Mouse (Mus musculus): ENCODE data around the gene 1600014C10Rik.

1600014C10Rik gene

DNA sequence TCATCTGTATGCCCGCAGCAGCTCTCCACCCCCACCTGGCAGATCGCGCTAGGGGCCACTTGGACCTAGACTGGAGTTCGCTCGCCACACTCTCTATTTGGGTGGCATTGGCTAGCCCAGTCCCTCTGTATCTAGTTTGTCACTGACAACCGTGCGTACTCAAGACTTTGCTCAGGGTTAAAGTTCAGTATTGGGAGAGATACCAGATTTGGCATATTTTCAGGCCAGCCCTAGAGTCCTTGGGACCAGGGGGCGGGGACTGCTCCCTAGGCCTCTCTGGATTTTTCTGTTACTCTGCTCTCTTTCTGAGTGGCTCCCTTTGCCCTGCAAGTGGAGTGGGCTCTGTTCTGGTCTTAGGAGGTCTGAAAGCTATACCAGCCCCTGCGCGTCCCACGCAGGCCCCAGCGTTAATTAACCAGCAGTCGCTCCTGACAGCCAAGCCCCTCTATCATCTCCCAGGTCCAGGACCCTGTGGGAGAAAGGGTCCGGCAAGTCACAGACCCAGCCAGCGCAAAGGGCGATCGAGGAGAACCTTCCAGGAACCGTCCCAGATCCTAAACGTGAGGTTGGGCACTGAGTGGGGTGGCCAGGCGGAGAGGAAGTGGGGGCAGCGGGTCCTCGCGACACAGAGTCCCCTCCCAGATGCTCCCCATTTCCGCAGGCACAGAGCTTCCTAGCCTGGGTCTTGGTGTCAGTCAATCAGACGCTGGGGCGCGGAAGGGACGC, at the start of gene 1600014C10Rik:
Gene 1600014C10Rik, plus strand, starts transcription at position 256 of the 726 bp plus-strand sequence.
- WGBS: 6% methylated on average over 28 of the region's 28 CpGs

- WGBS: 94% methylated on average over 5 of the region's 5 CpGs
These were observed 48.5 kb upstream of the 1600014C10Rik start for GRCm38 (mm10) chr7:38134471-38134870.

- 25% methylated on average over 9 of the region's 9 CpGs for WGBS
These were observed 42.7 kb upstream of the 1600014C10Rik start for GRCm38 (mm10) chr7:38140324-38140723.

DNA sequence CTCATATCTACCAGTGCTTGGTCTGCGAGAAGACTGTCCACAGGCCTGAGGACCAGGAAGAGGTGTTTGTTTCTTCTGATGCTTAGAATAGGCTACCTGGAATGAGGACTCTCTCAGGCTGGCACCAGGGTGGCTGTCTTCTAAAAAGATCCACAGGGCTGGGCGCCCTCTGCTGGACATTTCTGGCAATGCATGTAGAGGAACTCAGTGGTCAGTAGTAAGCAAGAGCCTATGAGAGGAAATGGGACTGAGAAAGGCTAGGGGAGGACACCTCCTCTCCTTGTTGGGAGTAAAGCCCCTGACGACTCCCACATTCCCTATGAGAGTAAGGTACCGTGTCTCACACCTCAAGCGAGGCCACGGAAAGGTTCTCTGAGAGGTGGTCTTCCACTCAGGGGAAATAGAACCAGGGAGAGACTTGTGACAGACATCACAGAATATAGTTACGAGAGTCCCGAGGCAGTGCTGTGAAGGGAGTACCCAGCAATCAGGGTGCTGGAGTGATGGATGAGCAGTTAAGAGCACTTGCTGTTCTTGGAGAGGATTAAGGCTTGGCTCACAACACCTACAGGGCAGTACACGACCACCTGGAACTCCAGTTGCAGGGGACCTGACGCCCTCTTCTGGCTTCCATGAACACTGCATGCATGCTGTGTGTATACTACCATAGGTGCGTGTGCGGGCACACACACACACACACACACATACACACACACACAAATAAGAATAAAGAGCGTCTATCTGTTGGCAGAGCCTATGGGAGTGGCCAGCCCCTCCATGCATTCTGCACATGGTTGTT, 41.1 kb upstream of the 1600014C10Rik start:
- 63% methylated on average over 13 of the region's 13 CpGs for WGBS

GRCm38 (mm10) chr7:38147477-38147876, 35.5 kb upstream of the 1600014C10Rik start:
- 89% methylated on average over 6 of the region's 6 CpGs for WGBS

- WGBS: 48% methylated on average over 13 of the region's 14 CpGs
These were observed 31.2 kb upstream of the 1600014C10Rik start for GRCm38 (mm10) chr7:38151706-38152312.

- WGBS: 96% methylated on average over 3 of the region's 3 CpGs
These were observed 30.4 kb upstream of the 1600014C10Rik start for GRCm38 (mm10) chr7:38152571-38152970.

GRCm38 (mm10) chr7:38155829-38156228, 27.2 kb upstream of the 1600014C10Rik start:
- 84% methylated on average over 5 of the region's 5 CpGs for WGBS

DNA sequence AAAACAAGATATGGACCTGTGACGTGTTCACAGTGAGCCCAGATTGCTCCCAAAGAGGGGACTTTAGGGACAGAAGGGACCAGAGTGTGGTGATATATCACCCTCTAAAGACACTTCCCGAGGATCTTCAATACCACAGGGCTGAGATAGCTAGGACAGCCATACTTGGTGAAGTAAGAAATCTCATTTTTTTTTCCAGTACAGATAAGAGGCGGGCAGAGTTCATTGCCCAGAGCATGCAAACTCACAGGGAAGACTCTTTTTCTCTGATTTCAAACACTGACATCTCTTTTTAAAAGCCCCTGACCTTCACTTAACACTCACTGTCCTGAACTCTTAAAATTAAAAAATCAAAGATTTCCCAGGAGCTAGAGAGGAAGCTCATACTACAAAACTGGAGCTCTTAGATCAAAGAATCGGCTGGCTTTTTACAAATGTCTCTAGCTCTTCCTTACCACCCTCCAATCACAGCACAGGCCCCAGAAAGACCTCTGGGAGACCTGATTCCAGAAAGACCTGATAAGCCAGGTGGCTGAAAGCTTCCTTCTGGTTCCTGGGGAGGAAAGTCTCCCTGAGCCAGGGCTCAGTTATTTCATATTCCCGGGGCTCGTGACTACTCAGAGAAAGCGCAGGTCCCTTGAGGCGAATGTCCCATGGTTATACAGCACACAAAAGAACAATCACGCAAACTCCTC, 24.1 kb upstream of the 1600014C10Rik start:
- WGBS: 93% methylated on average over 9 of the region's 9 CpGs

DNA sequence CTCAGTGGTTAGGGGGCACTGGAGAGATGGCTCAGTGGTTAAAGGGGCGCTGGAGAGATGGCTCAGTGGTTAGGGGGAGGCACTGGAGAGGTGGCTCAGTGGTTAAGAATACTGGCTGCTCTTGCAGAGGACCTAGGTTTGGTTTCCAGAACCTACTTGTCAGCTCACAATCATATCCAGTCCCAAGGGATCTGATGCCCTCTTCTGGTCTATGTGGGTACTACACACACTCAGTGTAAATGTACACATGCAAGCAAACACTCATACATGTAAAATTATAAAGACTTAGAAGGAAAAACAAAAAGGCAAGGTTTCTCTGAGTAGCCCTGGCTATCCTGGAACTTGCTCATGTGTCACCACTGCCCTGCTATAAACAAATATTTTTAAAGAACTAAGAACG, 21.6 kb upstream of the 1600014C10Rik start:
- 91% methylated on average over 2 of the region's 2 CpGs for WGBS

DNA sequence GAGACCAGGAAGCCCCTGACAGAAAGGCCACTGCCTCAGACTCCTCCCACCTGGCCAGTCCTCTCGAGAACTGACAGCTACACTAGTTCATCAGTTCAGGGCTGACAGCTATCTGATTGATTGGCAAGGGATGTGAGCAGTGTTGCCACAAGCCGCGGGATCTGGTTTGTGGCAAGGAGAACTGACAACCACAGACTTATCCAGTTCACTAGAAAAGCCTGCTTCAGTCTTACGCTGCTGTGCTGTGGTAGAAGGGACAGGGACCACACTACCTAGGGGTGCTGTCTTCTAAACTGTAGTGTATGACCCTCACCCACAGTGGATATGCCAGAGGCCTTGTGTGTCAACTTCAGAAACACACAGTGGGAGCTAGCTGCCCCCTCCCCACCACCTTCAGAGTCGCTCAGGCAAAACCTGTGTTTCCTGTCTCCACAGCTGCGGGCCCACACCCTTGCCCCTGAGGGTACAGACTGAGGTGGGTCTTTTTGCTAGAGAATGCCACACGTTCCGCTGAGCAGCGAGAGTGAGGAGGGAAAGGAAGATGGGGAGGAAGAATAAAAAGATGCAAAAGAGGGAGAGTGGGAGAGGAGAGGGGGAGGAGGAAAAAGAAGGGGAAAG, 19.5 kb upstream of the 1600014C10Rik start:
- WGBS: 68% methylated on average over 9 of the region's 9 CpGs

- 54% methylated on average over 21 of the region's 21 CpGs for WGBS
These were observed 15.9 kb upstream of the 1600014C10Rik start for GRCm38 (mm10) chr7:38166930-38167645.

- WGBS: 7% methylated on average over 11 of the region's 11 CpGs
These were observed 15.3 kb upstream of the 1600014C10Rik start for GRCm38 (mm10) chr7:38167724-38168141.

DNA sequence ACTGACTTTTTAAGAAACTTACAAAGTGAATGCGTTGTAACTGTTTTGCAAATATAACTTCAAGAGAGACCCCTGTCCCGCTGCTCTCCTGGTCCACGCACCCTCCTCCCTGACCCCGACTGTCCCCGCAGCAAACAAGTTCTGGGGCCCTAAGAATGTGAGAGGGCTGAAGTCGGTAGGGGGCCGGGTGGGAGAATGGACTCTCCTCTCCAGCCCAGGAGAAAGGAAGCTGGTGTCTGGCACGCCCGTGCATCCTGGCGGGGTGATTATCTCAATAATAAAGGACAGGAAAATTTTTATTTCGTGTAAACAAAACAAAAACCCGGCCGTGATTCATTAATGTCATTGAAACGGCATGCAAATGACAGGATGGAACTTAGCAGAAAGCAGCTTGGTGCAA, 9.1 kb upstream of the 1600014C10Rik start:
- 26% methylated on average over 14 of the region's 14 CpGs for WGBS

DNA sequence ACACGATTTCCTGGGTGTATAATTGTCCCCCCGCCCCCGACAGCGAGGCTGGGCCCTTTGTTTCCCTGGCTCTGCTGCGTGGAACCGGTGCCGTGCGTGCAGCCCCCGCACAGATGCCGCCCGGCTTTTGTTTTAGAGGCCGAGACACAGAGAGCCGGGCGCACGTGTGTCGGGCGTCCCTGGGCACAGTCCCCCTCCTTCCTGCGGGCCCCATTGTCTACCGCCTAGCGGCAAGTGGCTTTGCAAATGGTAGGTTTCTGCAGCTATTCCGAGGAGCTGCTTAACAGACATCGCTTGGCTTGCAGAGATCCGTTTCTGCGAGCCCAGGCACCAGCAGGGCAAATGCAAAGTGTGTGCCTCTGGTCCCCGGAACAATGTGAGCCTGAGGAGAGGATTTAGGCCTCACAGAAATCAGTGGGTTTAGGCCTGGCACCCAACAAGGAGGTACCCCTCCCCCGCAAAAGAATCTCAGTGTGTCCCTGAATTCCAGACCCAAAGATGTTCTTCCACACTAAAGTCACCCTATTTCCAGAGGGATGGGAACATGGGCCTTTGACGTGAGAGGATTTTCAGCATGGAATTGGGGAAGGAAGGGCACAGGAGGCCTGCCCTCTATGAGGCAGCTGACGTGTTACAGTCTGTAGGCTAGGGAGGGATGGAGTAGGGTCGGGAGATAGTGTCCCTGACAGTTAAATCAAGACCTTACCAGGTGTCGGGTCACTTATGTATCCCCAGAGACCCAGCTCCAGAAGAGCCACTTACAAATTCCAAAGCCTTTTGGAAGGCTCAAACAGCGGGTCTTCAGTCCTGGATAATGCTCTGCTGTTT, 8.5 kb upstream of the 1600014C10Rik start:
- 14% methylated on average over 31 of the region's 31 CpGs for WGBS

DNA sequence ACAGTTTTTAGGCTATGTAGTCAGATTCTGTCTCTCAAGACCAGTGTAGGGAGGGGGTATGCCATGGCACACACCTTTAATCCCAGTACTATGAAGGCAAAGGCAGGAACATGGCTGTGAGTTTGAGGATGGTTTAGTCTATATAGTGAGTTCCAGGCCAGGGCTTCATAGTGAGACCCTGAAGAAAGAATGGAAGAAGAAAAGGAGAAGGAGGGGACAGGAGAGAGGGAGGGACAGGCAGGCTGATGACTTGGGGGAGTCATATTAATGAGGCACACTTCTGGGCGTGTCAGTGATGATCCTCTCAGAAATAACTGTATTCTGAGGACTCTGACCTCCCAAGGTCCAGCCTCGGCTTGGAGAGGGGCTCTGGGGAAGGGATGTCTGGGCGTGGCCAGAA, 7.0 kb upstream of the 1600014C10Rik start:
- 80% methylated on average over 3 of the region's 3 CpGs for WGBS

- 73% methylated on average over 3 of the region's 3 CpGs for WGBS
These were observed 3.1 kb upstream of the 1600014C10Rik start for GRCm38 (mm10) chr7:38179896-38180295.

- WGBS: 90% methylated on average over 2 of the region's 2 CpGs
These were observed 1.7 kb upstream of the 1600014C10Rik start for GRCm38 (mm10) chr7:38181366-38181765.

DNA sequence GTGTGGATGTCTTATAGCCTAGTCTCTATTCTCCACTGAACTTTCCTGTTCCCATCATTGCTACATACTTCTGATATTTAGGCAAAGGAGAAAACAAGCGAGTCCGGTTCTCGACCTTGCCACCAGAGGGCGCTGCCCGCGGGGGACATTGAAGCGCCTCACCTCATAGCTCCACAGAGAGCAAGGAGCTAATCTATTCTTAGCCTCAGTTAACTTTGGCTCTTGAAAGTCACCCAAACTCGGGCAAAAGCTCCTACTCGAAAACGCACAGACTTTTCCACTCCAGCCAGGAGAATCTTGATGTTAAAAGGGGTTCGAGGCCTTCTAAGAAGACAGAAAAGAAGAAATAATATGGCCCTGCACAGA, 438 bp upstream of the 1600014C10Rik start:
- WGBS: under 1% methylated on average over 11 of the region's 11 CpGs

Data from cerebral cortex, adult 2 months (tissue).